Mouse (Mus musculus) stomach, postnatal 0 days (tissue): ENCODE data around the gene Gm10477. TPM values are rescaled to one million over a fixed set of nuclear protein-coding genes. Genes with fewer than 3 reads are reported as not detected.

Source experiments
- ATAC-seq: fragments of 200-750 bp; cut with Nextera tagmentation; 2 replicates; pipeline ENCODE4 v1.8.0; 2017; ENCODE audit not compliant: low FRiP score, low TSS enrichment
- DNase-seq: peaks from one replicate; pipeline ENCODE4 v3.0.0-alpha.2; 2016; ENCODE audit warnings: low spot score
- H3K27ac ChIP-seq: fragments of 300-500 bp; sonication (generic); replicated peaks from 2 replicates; pipeline ENCODE4 v1.5.1; 2014; ENCODE audit warnings: mild to moderate bottlenecking, control low read depth
- H3K27me3 ChIP-seq: fragments of 300-500 bp; sonication (generic); 2 replicates; pipeline ENCODE4 v1.6.1; 2014; ENCODE audit warnings: low read length; ENCODE audit not compliant: control insufficient read depth, insufficient read depth
- H3K36me3 ChIP-seq: fragments of 300-500 bp; sonication (generic); 2 replicates; pipeline ENCODE4 v1.6.1; 2014; ENCODE audit warnings: low read length, mixed read lengths; ENCODE audit not compliant: control insufficient read depth, insufficient read depth
- H3K4me1 ChIP-seq: fragments of 300-500 bp; sonication (generic); replicated peaks from 2 replicates; pipeline ENCODE4 v1.6.1; 2014; ENCODE audit warnings: antibody characterized with exemption; ENCODE audit not compliant: control insufficient read depth, insufficient read depth
- H3K4me2 ChIP-seq: fragments of 300-500 bp; sonication (generic); replicated peaks from 2 replicates; pipeline ENCODE4 v1.6.1; 2014; ENCODE audit warnings: low read depth, mild to moderate bottlenecking, control low read depth, moderate library complexity
- H3K4me3 ChIP-seq: fragments of 300-500 bp; sonication (generic); 2 replicates; pipeline ENCODE4 v1.5.1; 2014; ENCODE audit warnings: low read depth, low read length, control low read depth
- H3K9ac ChIP-seq: fragments of 300-500 bp; sonication (generic); 2 replicates; pipeline ENCODE4 v1.6.1; 2014; ENCODE audit warnings: mild to moderate bottlenecking, low read length, control low read depth, mixed read lengths
- H3K9me3 ChIP-seq: fragments of 300-500 bp; sonication (generic); 2 replicates; pipeline ENCODE4 v1.6.1; 2016; ENCODE audit warnings: low read length; ENCODE audit not compliant: control insufficient read depth
- CTCF ChIP-seq: IDR thresholded peaks from 2 replicates; pipeline ENCODE4 v1.5.1; 2016; ENCODE audit warnings: antibody characterized with exemption, low read depth, mild to moderate bottlenecking, moderate library complexity
- EP300 ChIP-seq: optimal IDR thresholded peaks from 2 replicates; pipeline ENCODE3; 2016; ENCODE audit warnings: antibody characterized with exemption
- WGBS: fragments of 180-500 bp; shearing (Covaris S2); extraction: QIAGEN DNeasy Blood & Tissue Kit; methylation state at CpG from one replicate; pipeline ENCODE4 v1.1.7; 2014; 5-methylcytosine and 5-hydroxymethylcytosine counted together
- polyA plus RNA-seq: library from polyadenylated mRNA; unstranded; fragments of >200 nt; fragmentation: Nextera tagmentation; extraction: Ambion mirVana; gene quantifications from 2 replicates; pipeline ENCODE4 v1.2.1, GENCODE M21; 2015

Gene Gm10477
- polyA plus RNA-seq, 1 experiment from 2014 or later, result not detected

DNA sequence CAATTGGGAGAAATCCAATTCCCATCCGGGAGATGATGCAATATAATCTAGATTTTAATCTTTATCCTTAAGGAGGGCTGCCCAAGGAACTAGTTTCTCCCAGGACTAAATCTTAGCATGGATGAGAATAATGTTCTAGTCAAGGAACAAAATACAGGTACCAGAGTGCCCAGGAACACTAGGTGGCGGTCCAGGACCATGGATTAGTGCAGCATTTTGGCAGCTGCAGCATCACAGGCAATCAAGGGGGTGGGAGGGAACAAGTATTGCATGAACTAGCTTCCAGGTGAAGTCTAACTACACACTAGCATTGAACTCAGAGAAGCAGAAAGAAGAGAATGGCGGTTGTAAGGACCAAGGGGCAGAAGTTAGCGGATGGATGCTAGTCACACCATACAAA, 12.6 kb downstream of the Gm10477 start:
- TF ChIP-seq EP300, result no peak
- TF ChIP-seq CTCF, result peak; percentile 69
- Histone ChIP-seq H3K4me1 (no peaks in the 10 kb centered on the region), H3K9me3 (no peaks in the 10 kb centered on the region), H3K27ac (no peak overlapping the region), H3K9ac (no peak overlapping the region), H3K27me3 (no peaks in the 10 kb centered on the region), H3K36me3 (no peaks in the 10 kb centered on the region), H3K4me3 (no peak overlapping the region), H3K4me2 (no peak overlapping the region)
- 47% methylated on average over 4 of the region's 4 CpGs for WGBS
- DNase-seq, result peak; percentile 42
- no peak for ATAC-seq

DNA sequence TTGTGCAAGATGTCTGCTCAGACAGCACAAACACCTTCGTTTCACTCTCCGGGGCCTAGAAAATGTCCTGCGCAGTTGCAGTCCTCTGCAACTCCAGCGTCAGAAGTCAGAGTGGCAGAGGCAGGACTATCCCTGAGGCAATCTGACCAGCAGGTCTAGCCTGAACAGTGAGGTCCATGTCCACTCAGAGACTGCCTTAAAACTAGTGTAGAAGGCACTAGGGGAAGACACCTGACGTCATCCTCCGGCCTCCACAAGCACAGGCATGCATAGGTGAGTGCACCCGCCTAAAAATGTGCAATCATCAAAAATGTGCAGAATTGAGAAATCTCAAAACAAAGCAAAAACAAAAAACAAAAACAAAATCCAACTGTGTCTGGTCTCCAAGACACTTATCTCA, 25.0 kb downstream of the Gm10477 start, which contains the start of gene Gm648:
Gene Gm648, minus strand, starts transcription at position 101 of the 400 bp plus-strand sequence.
- DNase-seq, result no peak
- H3K9me3 ChIP-seq, result no peaks in the 10 kb centered on the region
- no peak within 1 kb of the TSS for H3K4me2 ChIP-seq
- no peak within 1 kb of the TSS for H3K27ac ChIP-seq
- TF ChIP-seq CTCF, result no peak
- H3K36me3 ChIP-seq, result no peaks in the 10 kb centered on the region
- no peaks in the 10 kb centered on the region for H3K4me1 ChIP-seq
- no peaks in the 10 kb centered on the region for H3K27me3 ChIP-seq
- no peak within 1 kb of the TSS for H3K9ac ChIP-seq
- no peak within 1 kb of the TSS for H3K4me3 ChIP-seq
- 84% methylated on average over 7 of the region's 7 CpGs for WGBS
- no peak for ATAC-seq

DNA sequence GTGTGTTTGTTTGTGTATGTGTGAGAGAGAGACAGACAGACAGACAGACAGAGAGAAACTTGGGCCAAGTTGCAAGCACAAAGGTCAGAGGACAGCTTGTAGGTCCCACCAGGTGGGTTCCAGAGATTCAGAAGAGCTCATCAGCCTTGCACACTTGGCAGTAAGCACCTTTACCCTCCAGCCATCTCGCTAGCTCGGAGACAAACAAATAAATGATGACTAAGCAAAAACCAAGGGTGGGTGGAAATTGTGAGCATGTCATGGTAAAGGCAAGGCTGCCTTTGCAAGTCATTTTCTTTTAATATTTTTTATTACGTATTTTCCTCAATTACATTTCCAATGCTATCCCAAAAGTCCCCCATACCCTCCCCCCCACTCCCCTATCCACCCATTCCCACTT, 29.0 kb downstream of the Gm10477 start:
- H3K36me3 ChIP-seq, result no peaks in the 10 kb centered on the region
- DNase-seq (no peak), ATAC-seq (no peak)
- no peak overlapping the region for H3K9ac ChIP-seq
- H3K4me2 ChIP-seq, result no peak overlapping the region
- H3K4me3 ChIP-seq, result no peak overlapping the region
- no peaks in the 10 kb centered on the region for H3K4me1 ChIP-seq
- no peak for TF ChIP-seq CTCF
- TF ChIP-seq EP300, result no peak
- no peaks in the 10 kb centered on the region for H3K9me3 ChIP-seq
- 73% methylated on average over 3 of the region's 3 CpGs for WGBS
- H3K27ac ChIP-seq, result no peak overlapping the region
- H3K27me3 ChIP-seq, result no peaks in the 10 kb centered on the region

DNA sequence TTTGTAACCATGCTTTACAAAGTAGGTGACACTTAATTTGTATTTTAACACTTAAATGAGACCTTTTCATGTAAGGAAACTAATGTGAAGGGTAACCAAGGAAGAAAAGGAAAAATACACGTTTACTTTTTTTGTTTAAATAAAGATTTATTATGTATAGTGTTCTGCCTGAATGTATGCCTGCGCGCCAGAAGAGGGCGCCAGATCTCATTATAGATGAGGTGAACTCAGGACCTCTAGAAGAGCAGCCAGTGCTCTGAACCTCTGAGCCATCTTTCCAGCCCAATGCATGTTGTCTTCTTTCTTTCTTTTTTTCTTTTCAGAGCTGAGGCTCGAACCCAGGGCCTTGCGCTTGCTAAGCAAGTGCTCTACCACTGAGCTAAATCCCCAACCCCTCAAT, 47.9 kb downstream of the Gm10477 start:
- no peaks in the 10 kb centered on the region for H3K4me1 ChIP-seq
- peak; percentile 15 for DNase-seq
- no peak for ATAC-seq
- no peak overlapping the region for H3K27ac ChIP-seq
- H3K4me2 ChIP-seq, result no peak overlapping the region
- no peaks in the 10 kb centered on the region for H3K9me3 ChIP-seq
- H3K27me3 ChIP-seq, result no peaks in the 10 kb centered on the region
- no peak overlapping the region for H3K9ac ChIP-seq
- TF ChIP-seq EP300 (no peak), CTCF (peak; percentile 71)
- no peak overlapping the region for H3K4me3 ChIP-seq
- no peaks in the 10 kb centered on the region for H3K36me3 ChIP-seq
- 23% methylated on average over 6 of the region's 6 CpGs for WGBS

Other genes with a start within 250 kb of the Gm10477 start
- 2.1 and 2.3 TPM in 2 replicates for gene Zfp449, start 178.3 kb upstream of the Gm10477 start, polyA plus RNA-seq
- 2.1 and 2.5 TPM in 2 replicates for gene Smim10l2a, start 150.2 kb upstream of the Gm10477 start, polyA plus RNA-seq
- gene Gm2174, start 76.8 kb upstream of the Gm10477 start, polyA plus RNA-seq, result 1.3 and 1.4 TPM in 2 replicates
- gene Ints6l, start 69.9 kb upstream of the Gm10477 start, polyA plus RNA-seq, result 14.8 and 17.6 TPM in 2 replicates
- not detected in 2 replicates for gene Gm648, start 24.9 kb downstream of the Gm10477 start, polyA plus RNA-seq
- 13.0 TPM in 2 replicates for gene Mmgt1, start 73.3 kb downstream of the Gm10477 start, polyA plus RNA-seq
- gene Slc9a6, start 85.0 kb downstream of the Gm10477 start, polyA plus RNA-seq, result 16.1 and 17.4 TPM in 2 replicates
- gene Fhl1, start 207.0 kb downstream of the Gm10477 start, polyA plus RNA-seq, result 386 and 394 TPM in 2 replicates